Mouse (Mus musculus) left cerebral cortex, adult 9 months (tissue): ENCODE measurements around the gene Cd274.
"Not testable (repeated sequence)": the region's sequence is repeated elsewhere in the genome, so short reads cannot be mapped to it uniquely, and the experiment has no call there.

Experiments used
- DNase-seq, 2 experiments: peaks; one replicate each; pipeline ENCODE4 v3.0.0; 2022; ENCODE audit warnings: low spot score in 2 of 2

The Cd274 gene

GRCm38 (mm10) chr19:29393333-29393732 is 26.1 kb downstream of the Cd274 start:
- no peak for DNase-seq

- no peak for DNase-seq
Measured at GRCm38 (mm10) chr19:29394721-29395120, 27.5 kb downstream of the Cd274 start.

GRCm38 (mm10) chr19:29396353-29396752 is 29.1 kb downstream of the Cd274 start:
- DNase-seq = no peak

- no peak for DNase-seq
Measured at GRCm38 (mm10) chr19:29399786-29400185, 32.5 kb downstream of the Cd274 start.

GRCm38 (mm10) chr19:29400466-29400865 is 33.2 kb downstream of the Cd274 start:
- DNase-seq = no peak

- DNase-seq = no peak
Measured at GRCm38 (mm10) chr19:29402621-29403020, 35.4 kb downstream of the Cd274 start.

- DNase-seq = no peak
Measured at GRCm38 (mm10) chr19:29403251-29403650, 36.0 kb downstream of the Cd274 start.

- DNase-seq = no peak
Measured at GRCm38 (mm10) chr19:29405388-29405787, 38.1 kb downstream of the Cd274 start.

- DNase-seq = no peak
Measured at GRCm38 (mm10) chr19:29406042-29407017, 39.1 kb downstream of the Cd274 start.

- DNase-seq = no peak
Measured at GRCm38 (mm10) chr19:29410619-29411018, 43.4 kb downstream of the Cd274 start, which contains the start of gene Pdcd1lg2. Gene Pdcd1lg2 (plus strand): TSS chr19:29410919.

GRCm38 (mm10) chr19:29412476-29413420 is 45.5 kb downstream of the Cd274 start:
- peak in 1 of 2 experiments; percentile 12 for DNase-seq

- DNase-seq = no peak
Measured at GRCm38 (mm10) chr19:29414513-29414912, 47.3 kb downstream of the Cd274 start.

GRCm38 (mm10) chr19:29414917-29415316 is 47.7 kb downstream of the Cd274 start:
- not testable (repeated sequence) for DNase-seq

- DNase-seq = no peak
Measured at GRCm38 (mm10) chr19:29416393-29416902, 49.2 kb downstream of the Cd274 start.

GRCm38 (mm10) chr19:29417188-29417587 is 49.9 kb downstream of the Cd274 start:
- no peak for DNase-seq

GRCm38 (mm10) chr19:29417894-29418293 is 50.6 kb downstream of the Cd274 start:
- no peak for DNase-seq

GRCm38 (mm10) chr19:29418661-29419115 is 51.4 kb downstream of the Cd274 start:
- DNase-seq = no peak

- DNase-seq = no peak
Measured at GRCm38 (mm10) chr19:29419506-29419905, 52.3 kb downstream of the Cd274 start.

- no peak for DNase-seq
Measured at GRCm38 (mm10) chr19:29419946-29420345, 52.7 kb downstream of the Cd274 start.

GRCm38 (mm10) chr19:29420397-29420796 is 53.1 kb downstream of the Cd274 start:
- no peak for DNase-seq

GRCm38 (mm10) chr19:29422013-29422645 is 54.9 kb downstream of the Cd274 start:
- DNase-seq = no peak
